ENCODE assay signal across 12 mouse cellular contexts in the genomic region with DNA sequence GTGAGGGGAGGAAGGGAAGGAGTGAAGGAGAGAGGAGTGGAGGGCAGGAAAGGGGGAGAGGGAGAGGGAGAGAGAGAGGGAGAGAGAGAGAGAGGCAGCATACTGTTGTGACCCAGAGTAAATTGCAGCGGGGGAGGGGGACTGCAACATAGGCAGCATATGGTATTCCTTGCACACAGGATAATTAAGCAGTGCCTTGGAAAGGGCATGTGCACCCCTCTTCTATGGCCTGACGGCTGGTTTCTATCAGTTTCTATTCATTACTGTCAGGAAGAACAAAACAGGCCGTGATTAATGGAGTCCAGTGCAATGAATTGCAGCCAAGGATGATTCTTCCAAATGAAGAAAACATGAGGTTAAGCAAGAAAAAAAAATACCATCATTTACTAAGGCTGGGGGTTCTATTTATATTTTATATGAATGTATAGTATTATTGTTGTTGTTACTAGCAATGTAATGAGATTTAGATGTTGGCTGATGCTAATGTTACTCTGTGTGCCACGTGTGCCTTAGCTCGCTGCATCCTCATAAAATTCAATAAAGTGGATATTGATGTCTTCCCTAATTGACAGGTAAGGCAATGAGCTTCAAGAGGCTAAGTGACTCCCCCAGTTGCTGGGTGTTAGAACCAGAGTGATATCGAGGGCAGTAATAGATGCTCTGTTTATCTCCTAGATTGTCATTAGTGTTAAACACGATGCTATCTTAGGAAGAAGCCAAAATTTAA.
A peak's percentile ranks its signal among the peaks of the same experiment; 100 is the strongest.
DNase-seq lines count a peak whose midpoint lies in the region; ATAC-seq lines count a peak whose summit lies in the region.
"Had no signal": no experiment of that assay in that cellular context is flagged by ENCODE, and none has a peak within 500 bp of the region (broad histone marks: within the 10 kb centered on the region; RNA-seq: fewer than 3 reads in every experiment).

No protein-coding gene starts in this region.

- H3K9ac ChIP-seq in kidney, embryonic 14.5 days (ENCODE audit: low read depth, low read length): no peak overlapping the region
- H3K9ac ChIP-seq: liver, embryonic 13.5 days had no signal

- no peak overlapping the region for H3K27ac ChIP-seq in kidney, embryonic 14.5 days (ENCODE audit: low read depth, low read length)
- H3K27ac ChIP-seq: liver, embryonic 13.5 days had no signal

- no peaks in the 10 kb centered on the region for H3K4me1 ChIP-seq in kidney, embryonic 14.5 days (ENCODE audit: control insufficient read depth, insufficient read depth, low read length)
- H3K4me1 ChIP-seq: liver, embryonic 13.5 days had no signal

- WGBS in kidney, embryonic 14.5 days: 57% methylated on average over 7 of the region's 7 CpGs

- H3K36me3 ChIP-seq in kidney, embryonic 14.5 days (ENCODE audit: control insufficient read depth, insufficient read depth, low read length): no peaks in the 10 kb centered on the region
- H3K36me3 ChIP-seq: liver, embryonic 13.5 days had no signal

- no peaks in the 10 kb centered on the region for H3K27me3 ChIP-seq in kidney, embryonic 14.5 days (ENCODE audit: control insufficient read depth, insufficient read depth, low read length)
- H3K27me3 ChIP-seq: CH12.LX; liver, embryonic 13.5 days had no signal

- ATAC-seq in kidney, embryonic 14.5 days (ENCODE audit: low FRiP score, low TSS enrichment): peak; percentile 68; the same call in 1 of the 2 replicates

- no peak overlapping the region for H3K4me2 ChIP-seq in kidney, embryonic 14.5 days (replicated peaks; ENCODE audit: low read depth, low read length)
- H3K4me2 ChIP-seq: liver, embryonic 13.5 days had no signal

- DNase-seq in kidney, postnatal 14 days: no peak
- peak; percentile 74 for DNase-seq in embryo, embryonic 10.5 days (ENCODE audit: low spot score)
- peak; percentile 54 for DNase-seq in forelimb bud, embryonic 11.5 days (ENCODE audit: low read depth, low spot score)
- peak; percentile 41 for DNase-seq in lung, postnatal 36 days
- no peak for DNase-seq in left cerebral cortex, adult 9 months (ENCODE audit: low spot score in 2 of 2)
- no peak for DNase-seq in layer of hippocampus, adult 9-10 months (ENCODE audit: low spot score)
- DNase-seq in cerebellum, postnatal 14 days: no peak
- DNase-seq: cerebellum, adult 8-10 months; kidney, adult 2 months; liver, embryonic 13.5 days had no signal

- H3K4me3 ChIP-seq in kidney, embryonic 14.5 days (ENCODE audit: low read length): no peak overlapping the region
- H3K4me3 ChIP-seq: liver, embryonic 13.5 days had no signal

- no peaks in the 10 kb centered on the region for H3K9me3 ChIP-seq in kidney, embryonic 14.5 days (ENCODE audit: control insufficient read depth, low read length)
- H3K9me3 ChIP-seq: liver, embryonic 13.5 days had no signal

Comparison
In these comparisons a context has a peak if more than half of its experiments do, and no peak if none do; other contexts are left out.
1. DNase-seq: peak in embryo, embryonic 10.5 days (single experiment), forelimb bud, embryonic 11.5 days (single experiment) and lung, postnatal 36 days (single experiment); none in kidney, postnatal 14 days (single experiment), left cerebral cortex, adult 9 months (0 of 2), layer of hippocampus, adult 9-10 months (single experiment) and cerebellum, postnatal 14 days (0 of 2).